Mouse (Mus musculus) frontal cortex, postnatal 36 days (tissue): ENCODE results near the gene Olfr710.
A peak's percentile ranks its signal among the peaks of the same experiment; 100 is the strongest.
"Not testable (repeated sequence)": the region's sequence is repeated elsewhere in the genome, so short reads cannot be mapped to it uniquely, and the experiment has no call there.

Experiments
- DNase-seq, 2 experiments: peaks; one replicate each; pipeline ENCODE4 v3.0.0; 2022; ENCODE audit warnings: low spot score in 2 of 2

Olfr710 gene

GRCm38 (mm10) chr7:106948212-106948611 is at the start of gene Olfr710:
Gene Olfr710, minus strand, starts transcription at chr7:106948312.
- DNase-seq: no peak

DNA sequence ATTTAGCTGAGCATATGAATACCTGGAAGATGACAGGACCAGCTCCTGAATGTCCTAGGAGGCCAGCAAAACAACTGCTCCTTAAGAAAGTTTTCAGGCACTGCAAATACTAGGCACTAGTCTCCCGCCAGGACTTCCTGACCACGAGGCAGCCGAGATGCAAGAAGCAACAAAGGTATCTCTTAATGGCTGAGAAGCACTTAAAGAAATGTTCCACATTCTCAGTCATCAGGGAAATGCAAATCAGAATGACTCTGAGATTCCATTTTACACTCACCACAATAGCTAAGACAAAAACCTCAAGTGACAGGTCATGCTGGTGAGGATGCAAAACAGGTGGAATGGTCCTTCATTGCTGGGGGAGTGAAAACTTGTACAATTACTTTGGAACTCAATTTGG is 37.1 kb upstream of the Olfr710 start:
- DNase-seq: no peak

- DNase-seq: no peak
Measured at GRCm38 (mm10) chr7:106975353-106975752, 27.2 kb upstream of the Olfr710 start, which contains the start of gene Olfr711. Gene Olfr711, minus strand, starts transcription at chr7:106975453.

DNA sequence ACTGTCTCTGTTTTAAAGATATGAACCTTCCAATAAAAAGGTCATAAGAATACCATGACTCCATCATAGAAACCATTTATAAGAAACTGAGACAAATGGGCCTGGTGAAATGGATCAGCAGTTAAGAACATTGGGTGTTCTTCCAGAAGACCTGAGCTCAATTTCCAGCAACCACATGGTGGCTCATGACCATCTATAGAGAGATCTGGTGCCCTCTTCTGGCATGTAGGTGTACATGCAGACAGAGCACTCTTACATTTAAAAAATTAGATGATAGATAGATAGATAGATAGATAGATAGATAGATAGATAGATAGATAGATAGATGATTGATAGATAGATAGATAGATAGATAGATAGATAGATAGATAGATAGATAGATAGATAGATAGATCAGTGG is 19.4 kb upstream of the Olfr710 start:
- not testable (repeated sequence) for DNase-seq

DNA sequence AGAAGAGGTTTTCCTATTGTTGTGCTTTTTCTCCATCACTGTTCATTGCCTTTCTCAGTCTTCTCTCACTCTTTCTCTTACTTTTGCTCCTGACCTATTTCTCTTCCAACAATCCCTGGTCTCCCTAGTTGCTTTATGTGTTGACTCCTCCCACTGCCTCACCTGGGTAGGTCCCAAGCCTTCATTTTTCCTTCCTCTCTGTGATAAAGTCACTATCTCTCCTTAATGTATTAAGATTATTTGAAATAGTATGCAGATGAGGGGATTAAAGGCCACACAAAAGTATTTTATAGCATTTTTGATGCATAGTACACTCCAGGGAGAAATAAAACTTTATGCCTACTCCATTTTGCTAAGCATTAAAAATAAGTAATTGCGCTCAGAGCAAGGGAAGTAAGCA is 15.7 kb upstream of the Olfr710 start, which contains the start of gene Olfr6:
Olfr6 (minus strand) TSS at position 101 of the 400 bp plus-strand sequence.
- DNase-seq: no peak

GRCm38 (mm10) chr7:106932119-106932518 is 16.0 kb downstream of the Olfr710 start, which contains the start of gene Olfr709-ps1:
Gene Olfr709-ps1, minus strand, starts transcription at chr7:106932219.
- no peak for DNase-seq

GRCm38 (mm10) chr7:106920961-106921360 is 27.2 kb downstream of the Olfr710 start:
- peak in 1 of 2 experiments; percentile 1 for DNase-seq

DNA sequence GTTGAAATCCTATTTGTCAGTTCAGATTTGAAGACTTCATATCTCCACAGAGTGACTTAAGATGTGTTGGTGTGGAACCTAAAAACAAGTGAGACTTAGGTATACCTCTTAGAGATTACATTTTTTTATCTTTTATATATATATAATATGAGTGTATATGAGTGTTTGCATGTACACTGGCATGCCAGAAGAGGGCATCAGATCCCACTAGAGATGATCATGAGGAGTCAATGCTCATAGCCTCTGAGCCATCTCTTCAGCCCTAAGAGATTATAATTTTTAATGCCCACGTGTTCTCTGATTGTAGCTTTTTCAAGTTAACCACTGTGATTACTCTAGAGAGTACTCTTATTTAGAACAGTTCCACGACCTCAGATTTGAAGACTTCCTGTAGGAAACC is 40.4 kb downstream of the Olfr710 start, which contains the start of gene Olfr1532-ps1:
Olfr1532-ps1 (plus strand) TSS at position 326 of the 400 bp plus-strand sequence.
- DNase-seq: no peak

GRCm38 (mm10) chr7:106901141-106901540 is 47.0 kb downstream of the Olfr710 start, which contains the start of gene Olfr707:
Gene Olfr707, minus strand, starts transcription at chr7:106901241.
- DNase-seq: not testable (repeated sequence)
